Mouse (Mus musculus) kidney, adult 2 months (tissue): ENCODE data around the gene Txndc5. TPM values are rescaled to one million over a fixed set of nuclear protein-coding genes. Genes with fewer than 3 reads are reported as not detected.

Experiments used
- DNase-seq: peaks from one replicate; pipeline ENCODE4 v3.0.0; 2021
- H3K27ac ChIP-seq: fragments of 200-500 bp; 2 replicates; pipeline ENCODE4 v1.5.1; 2012; ENCODE audit warnings: low read depth, low read length, control low read depth, inconsistent platforms; ENCODE audit not compliant: insufficient read depth
- H3K27me3 ChIP-seq: fragments of 200-500 bp; replicated peaks from 2 replicates; pipeline ENCODE4 v1.6.1; 2012; ENCODE audit warnings: mild to moderate bottlenecking, moderate library complexity, low read length, inconsistent platforms; ENCODE audit not compliant: control insufficient read depth, insufficient read depth
- H3K36me3 ChIP-seq: fragments of 200-500 bp; 2 replicates; pipeline ENCODE4 v1.6.1; 2012; ENCODE audit warnings: mild to moderate bottlenecking, moderate library complexity, low read length, inconsistent platforms; ENCODE audit not compliant: control insufficient read depth, insufficient read depth
- H3K4me1 ChIP-seq: fragments of 200-500 bp; 2 replicates; pipeline ENCODE4 v1.6.1; 2011; ENCODE audit warnings: low read length; ENCODE audit not compliant: control insufficient read depth, insufficient read depth
- H3K4me3 ChIP-seq: fragments of 200-500 bp; 2 replicates; pipeline ENCODE4 v1.5.1; 2011; ENCODE audit warnings: mild to moderate bottlenecking, low read depth, low read length, control low read depth; ENCODE audit not compliant: insufficient read depth
- CTCF ChIP-seq: fragments of 200-500 bp; conservative IDR thresholded peaks from 2 replicates; pipeline ENCODE4 v1.5.1; 2011; ENCODE audit warnings: low read depth, mild to moderate bottlenecking, control low read depth, low read length, moderate library complexity, mixed read lengths; ENCODE audit not compliant: insufficient read depth, insufficient read length
- POLR2A ChIP-seq: fragments of 200-500 bp; IDR thresholded peaks from one replicate; pipeline ENCODE4 v1.6.1; 2011; ENCODE audit warnings: low read depth, low read length, control low read depth
- WGBS: fragments of 180-500 bp; shearing (Covaris S2); methylation state at CpG from one replicate; pipeline ENCODE4 v1.1.7; 2018; 5-methylcytosine and 5-hydroxymethylcytosine counted together
- polyA plus RNA-seq: library from polyadenylated mRNA; depleted of rRNA; stranded (reverse); fragments of >200 nt; gene quantifications from 2 replicates; pipeline ENCODE4 v1.2.3, GENCODE M21; 2012; rRNA removed

Txndc5 gene
- polyA plus RNA-seq, 1 experiment = 91.3 TPM

GRCm38 (mm10) chr13:38451446-38451845 lies 77.2 kb downstream of the Txndc5 start:
- H3K4me3 ChIP-seq = no peak overlapping the region
- no peaks in the 10 kb centered on the region for H3K36me3 ChIP-seq
- 54% methylated on average over 5 of the region's 5 CpGs for WGBS
- TF ChIP-seq CTCF (no peak), POLR2A (no peak)
- DNase-seq = no peak
- 0 out of 2 replicates have a peak, but pooled peaks cover 2% of the 10 kb centered on the region for H3K4me1 ChIP-seq
- no peak overlapping the region for H3K27ac ChIP-seq
- no peaks in the 10 kb centered on the region for H3K27me3 ChIP-seq

Other genes starting within 250 kb of the Txndc5 start
- gene Bmp6, start 183.7 kb downstream of the Txndc5 start, polyA plus RNA-seq = 63.5 and 67.0 TPM in 2 replicates
- gene Bloc1s5, start 106.3 kb upstream of the Txndc5 start, polyA plus RNA-seq = 7.6 and 7.8 TPM in 2 replicates
- gene Eef1e1, start 130.2 kb upstream of the Txndc5 start, polyA plus RNA-seq = 4.6 and 7.7 TPM in 2 replicates